Mouse (Mus musculus) spleen, postnatal 4 days (tissue): ENCODE data around the gene Abcb11.

Source experiments
- DNase-seq, 2 experiments: peaks; one replicate each; pipeline ENCODE4 v3.0.0; 2022; ENCODE audit warnings: low spot score in 2 of 2

Abcb11 gene

GRCm38 (mm10) chr2:69188732-69189131 is 153.7 kb downstream of the Abcb11 start:
- DNase-seq = no peak
